Mouse (Mus musculus) midbrain, postnatal 0 days (tissue): ENCODE results near the gene Psma7. TPM values are rescaled to one million over a fixed set of nuclear protein-coding genes. Genes with fewer than 3 reads are reported as not detected.

Experiments used
- ATAC-seq: fragments of 200-750 bp; cut with Nextera tagmentation; 2 replicates; pipeline ENCODE4 v1.8.0; 2017; ENCODE audit warnings: moderate number of reproducible peaks, mild to moderate bottlenecking, moderate TSS enrichment, moderate library complexity; ENCODE audit not compliant: low FRiP score
- DNase-seq: peaks from one replicate; pipeline ENCODE4 v3.0.0-alpha.2; 2015; ENCODE audit warnings: low spot score
- H3K27ac ChIP-seq: fragments of 300-500 bp; sonication (generic); 2 replicates; pipeline ENCODE4 v1.5.1; 2014; ENCODE audit warnings: low read depth, mild to moderate bottlenecking, low read length, mixed read lengths
- H3K27me3 ChIP-seq: fragments of 300-500 bp; sonication (generic); 2 replicates; pipeline ENCODE4 v1.6.1; 2014; ENCODE audit warnings: low read length, control low read depth, mixed read lengths; ENCODE audit not compliant: insufficient read depth
- H3K36me3 ChIP-seq: fragments of 300-500 bp; sonication (generic); 2 replicates; pipeline ENCODE4 v1.6.1; 2014; ENCODE audit warnings: low read length, control low read depth, mixed read lengths; ENCODE audit not compliant: insufficient read depth
- H3K4me1 ChIP-seq: fragments of 300-500 bp; sonication (generic); 2 replicates; pipeline ENCODE4 v1.6.1; 2014; ENCODE audit warnings: mild to moderate bottlenecking, control low read depth, antibody characterized with exemption, low read length, mixed read lengths; ENCODE audit not compliant: insufficient read depth
- H3K4me2 ChIP-seq: fragments of 300-500 bp; sonication (generic); 2 replicates; pipeline ENCODE4 v1.6.1; 2014; ENCODE audit warnings: low read depth, mild to moderate bottlenecking, low read length, mixed read lengths; ENCODE audit not compliant: poor library complexity, severe bottlenecking
- H3K4me3 ChIP-seq: fragments of 300-500 bp; sonication (generic); 2 replicates; pipeline ENCODE4 v1.5.1; 2014; ENCODE audit warnings: low read depth, mild to moderate bottlenecking, low read length, moderate library complexity
- H3K9ac ChIP-seq: fragments of 300-500 bp; sonication (generic); replicated peaks from 2 replicates; pipeline ENCODE4 v1.6.1; 2014; ENCODE audit warnings: mild to moderate bottlenecking, low read length, moderate library complexity, mixed read lengths; ENCODE audit not compliant: poor library complexity, severe bottlenecking
- H3K9me3 ChIP-seq: fragments of 300-500 bp; sonication (generic); 2 replicates; pipeline ENCODE4 v1.6.1; 2016; ENCODE audit warnings: low read length, control low read depth
- CTCF ChIP-seq: IDR thresholded peaks from 2 replicates; pipeline ENCODE4 v1.5.1; 2016; ENCODE audit warnings: antibody characterized with exemption, mild to moderate bottlenecking
- WGBS: fragments of 180-500 bp; shearing (Covaris S2); extraction: QIAGEN DNeasy Blood & Tissue Kit; methylation state at CpG from one replicate; pipeline ENCODE4 v1.1.7; 2014; 5-methylcytosine and 5-hydroxymethylcytosine counted together
- polyA plus RNA-seq: library from polyadenylated mRNA; unstranded; fragments of >200 nt; fragmentation: Nextera tagmentation; extraction: Ambion mirVana; gene quantifications from 2 replicates; pipeline ENCODE4 v1.2.1, GENCODE M21; 2015
- total RNA-seq: library from RNA; depleted of rRNA; stranded (reverse); fragments of >200 nt; gene quantifications from 2 replicates; pipeline ENCODE4 v1.2.3, GENCODE M21; 2014; rRNA removed

The Psma7 gene
- total RNA-seq (197 and 234 TPM in 2 replicates), polyA plus RNA-seq (584 and 586 TPM in 2 replicates)

GRCm38 (mm10) chr2:180042256-180042857, at the start of gene Psma7, which contains the start of gene Ss18l1:
Gene Psma7 (minus strand): TSS chr2:180042433.
Gene Ss18l1 (plus strand): TSS chr2:180042509.
- Histone ChIP-seq H3K9me3 (no peaks in the 10 kb centered on the region), H3K4me3 (peak within 1 kb of the TSS; percentile 98), H3K9ac (peak within 1 kb of the TSS; percentile 92), H3K27ac (peak within 1 kb of the TSS; percentile 99), H3K36me3 (peaks cover 21% of the 10 kb centered on the region), H3K4me1 (peaks cover 16% of the 10 kb centered on the region), H3K4me2 (peak within 1 kb of the TSS; percentile 79), H3K27me3 (no peaks in the 10 kb centered on the region)
- DNase-seq (peak; percentile 95), ATAC-seq (peak; percentile 96)
- under 1% methylated on average over 69 of the region's 78 CpGs for WGBS
- TF ChIP-seq CTCF: peak; percentile 42

- DNase-seq (no peak), ATAC-seq (no peak)
- Histone ChIP-seq H3K27me3 (no peaks in the 10 kb centered on the region), H3K27ac (no peak overlapping the region), H3K4me2 (no peak overlapping the region), H3K36me3 (peaks cover 7% of the 10 kb centered on the region; the same call in 1 of the 2 replicates), H3K9me3 (no peaks in the 10 kb centered on the region), H3K4me3 (no peak overlapping the region), H3K4me1 (no peaks in the 10 kb centered on the region), H3K9ac (no peak overlapping the region)
- TF ChIP-seq CTCF: no peak
- 73% methylated on average over 11 of the region's 11 CpGs for WGBS
Observed at GRCm38 (mm10) chr2:180090285-180090684, 48.1 kb upstream of the Psma7 start.

- H3K9ac ChIP-seq: no peak overlapping the region
- ATAC-seq (no peak), DNase-seq (no peak)
- no peaks in the 10 kb centered on the region for H3K27me3 ChIP-seq
- no peak overlapping the region for H3K4me3 ChIP-seq
- H3K4me2 ChIP-seq: no peak overlapping the region
- no peaks in the 10 kb centered on the region for H3K9me3 ChIP-seq
- WGBS: 92% methylated on average over 4 of the region's 4 CpGs
- H3K36me3 ChIP-seq: peaks cover 19% of the 10 kb centered on the region
- H3K4me1 ChIP-seq: no peaks in the 10 kb centered on the region
- TF ChIP-seq CTCF: peak; percentile 50
- H3K27ac ChIP-seq: no peak overlapping the region
Observed at GRCm38 (mm10) chr2:180087472-180087871, 45.2 kb upstream of the Psma7 start.

- DNase-seq: no peak
- no peaks in the 10 kb centered on the region for H3K4me1 ChIP-seq
Observed at GRCm38 (mm10) chr2:180086637-180087027, 44.4 kb upstream of the Psma7 start.

GRCm38 (mm10) chr2:180085926-180086636, 43.8 kb upstream of the Psma7 start:
- peaks cover 24% of the 10 kb centered on the region for H3K36me3 ChIP-seq
- H3K4me3 ChIP-seq: no peak overlapping the region
- no peak overlapping the region for H3K4me2 ChIP-seq
- H3K27ac ChIP-seq: no peak overlapping the region
- ATAC-seq: 0 out of 2 replicates have a peak, but pooled peaks have one; percentile 15
- H3K27me3 ChIP-seq: no peaks in the 10 kb centered on the region
- H3K4me1 ChIP-seq: no peaks in the 10 kb centered on the region
- H3K9ac ChIP-seq: no peak overlapping the region
- TF ChIP-seq CTCF: no peak
- 71% methylated on average over 16 of the region's 16 CpGs for WGBS
- DNase-seq: peak; percentile 30
- no peaks in the 10 kb centered on the region for H3K9me3 ChIP-seq

More at GRCm38 (mm10) chr2:180086637-180087027, 44.4 kb upstream of the Psma7 start:
- H3K36me3 ChIP-seq: peaks cover 24% of the 10 kb centered on the region
- no peak for TF ChIP-seq CTCF
- no peak overlapping the region for H3K27ac ChIP-seq
- H3K4me3 ChIP-seq: no peak overlapping the region
- ATAC-seq: no peak
- no peaks in the 10 kb centered on the region for H3K27me3 ChIP-seq
- no peak overlapping the region for H3K9ac ChIP-seq
- no peaks in the 10 kb centered on the region for H3K9me3 ChIP-seq
- 90% methylated on average over 5 of the region's 5 CpGs for WGBS
- H3K4me2 ChIP-seq: no peak overlapping the region

- Histone ChIP-seq H3K9me3 (no peaks in the 10 kb centered on the region), H3K27me3 (no peaks in the 10 kb centered on the region), H3K9ac (no peak overlapping the region), H3K4me2 (no peak overlapping the region), H3K4me1 (no peaks in the 10 kb centered on the region), H3K4me3 (no peak overlapping the region), H3K36me3 (peaks cover 24% of the 10 kb centered on the region), H3K27ac (no peak overlapping the region)
- ATAC-seq: no peak
- 43% methylated on average over 3 of the region's 3 CpGs for WGBS
- no peak for DNase-seq
- no peak for TF ChIP-seq CTCF
Observed at GRCm38 (mm10) chr2:180084565-180084964, 42.3 kb upstream of the Psma7 start.
